Mouse (Mus musculus) forebrain, embryonic 10.5 days (tissue): Measurements from ENCODE around the gene Tspan9. TPM values are rescaled to one million over a fixed set of nuclear protein-coding genes. Genes with fewer than 3 reads are reported as not detected.

ENCODE experiments used
- DNase-seq: peaks from one replicate; pipeline ENCODE4 v3.0.0-alpha.2; 2017; ENCODE audit warnings: low spot score; ENCODE audit errors: extremely low spot score
- H3K27ac ChIP-seq: fragments of 300-500 bp; sonication (generic); 2 replicates; pipeline ENCODE4 v1.5.1; 2016; ENCODE audit warnings: mild to moderate bottlenecking
- H3K27me3 ChIP-seq: fragments of 300-500 bp; sonication (generic); 2 replicates; pipeline ENCODE4 v1.6.1; 2016; ENCODE audit warnings: mild to moderate bottlenecking; ENCODE audit not compliant: poor library complexity, severe bottlenecking
- H3K36me3 ChIP-seq: fragments of 300-500 bp; sonication (generic); replicated peaks from 2 replicates; pipeline ENCODE4 v1.6.1; 2016; ENCODE audit warnings: mild to moderate bottlenecking, moderate library complexity
- H3K4me1 ChIP-seq: fragments of 300-500 bp; sonication (generic); 2 replicates; pipeline ENCODE4 v1.6.1; 2016
- H3K4me3 ChIP-seq: fragments of 300-500 bp; sonication (generic); 2 replicates; pipeline ENCODE4 v1.5.1; 2016; ENCODE audit warnings: mild to moderate bottlenecking, moderate library complexity
- H3K9me3 ChIP-seq: fragments of 300-500 bp; sonication (generic); 2 replicates; pipeline ENCODE4 v1.6.1; 2016; ENCODE audit warnings: mild to moderate bottlenecking, moderate library complexity
- WGBS: fragments of 180-500 bp; shearing (Covaris S2); methylation state at CpG from one replicate; pipeline ENCODE4 v1.1.7; 2016; 5-methylcytosine and 5-hydroxymethylcytosine counted together
- polyA plus RNA-seq: library from polyadenylated mRNA; unstranded; fragments of >200 nt; fragmentation: Nextera tagmentation; extraction: Ambion mirVana; gene quantifications from 2 replicates; pipeline ENCODE4 v1.2.1, GENCODE M21; 2016

The Tspan9 gene
- polyA plus RNA-seq, 1 experiment from 2014 or later = 39.4 TPM

DNA sequence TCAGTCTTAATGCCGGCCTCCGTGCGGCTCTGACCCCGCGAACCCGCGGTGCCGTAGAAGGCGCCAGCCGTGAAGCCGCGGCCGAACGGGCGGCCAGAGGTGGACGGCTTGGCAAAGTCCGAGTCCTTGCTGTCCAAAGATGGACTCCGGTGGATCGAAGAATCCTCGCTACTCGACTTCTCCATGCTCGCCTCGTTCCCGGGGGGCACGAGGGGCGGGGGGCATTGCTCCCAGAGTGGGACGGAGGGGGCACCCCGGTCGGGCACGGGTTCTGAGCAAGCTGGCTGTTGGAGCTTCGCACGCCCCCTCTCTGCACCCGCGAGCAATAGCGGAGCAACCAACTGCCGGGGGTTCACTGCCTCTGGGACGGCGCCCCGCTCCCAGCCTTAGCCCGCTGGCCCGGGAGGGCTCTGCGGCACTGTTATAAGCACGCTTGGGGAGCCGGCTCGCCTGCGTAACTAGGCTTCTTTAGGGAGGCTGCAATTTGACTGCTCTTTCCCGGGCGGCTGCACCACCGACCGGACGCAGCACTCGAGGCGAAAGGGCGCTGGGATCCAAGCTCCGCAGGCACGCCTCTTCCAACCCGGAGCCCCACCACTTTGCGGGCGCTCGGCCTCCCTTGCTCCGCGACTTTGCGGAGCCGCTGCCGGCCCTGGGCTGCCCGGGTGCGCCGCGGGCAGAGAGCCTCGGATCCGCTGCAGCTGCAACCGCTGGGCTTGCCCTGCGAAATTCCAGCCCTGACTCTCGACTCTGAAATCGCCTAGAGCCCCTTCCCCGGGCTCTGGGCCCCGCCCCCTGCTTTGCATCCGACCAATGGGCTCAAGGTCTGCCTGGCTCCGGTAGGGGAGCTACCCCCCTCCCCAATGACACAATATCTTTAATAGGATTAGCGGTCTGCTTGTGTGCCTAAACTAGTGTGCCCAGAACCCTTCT lies 108.8 kb downstream of the Tspan9 start:
- peak overlapping the region; percentile 67 for H3K4me3 ChIP-seq
- H3K36me3 ChIP-seq = no peaks in the 10 kb centered on the region
- H3K27me3 ChIP-seq = peaks cover 79% of the 10 kb centered on the region
- peak; percentile 88 for DNase-seq
- H3K4me1 ChIP-seq = peaks cover 86% of the 10 kb centered on the region
- no peaks in the 10 kb centered on the region for H3K9me3 ChIP-seq
- H3K27ac ChIP-seq = peak overlapping the region; percentile 81
- WGBS = under 1% methylated on average over 80 of the region's 80 CpGs

DNA sequence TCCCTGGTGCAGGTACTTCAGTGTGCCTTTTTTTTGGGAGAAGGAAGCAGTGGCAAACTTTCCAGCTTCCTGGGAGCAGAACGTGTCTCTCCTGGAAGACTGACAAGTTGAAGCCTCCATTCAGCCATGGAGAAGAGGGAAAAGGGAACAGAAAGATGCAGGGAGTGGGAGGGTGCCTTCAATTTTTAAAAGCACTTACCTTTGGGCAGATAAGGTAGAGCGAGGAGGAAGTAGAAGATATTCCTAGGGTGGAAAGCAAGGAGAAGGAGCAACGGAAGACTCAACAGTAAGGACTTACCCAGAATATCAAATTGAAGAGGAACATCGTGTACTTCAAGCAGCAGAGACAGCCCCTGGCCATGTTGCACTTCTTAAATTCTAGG lies 109.5 kb downstream of the Tspan9 start:
- Histone ChIP-seq H3K27me3 (peaks cover 71% of the 10 kb centered on the region), H3K36me3 (no peaks in the 10 kb centered on the region), H3K9me3 (no peaks in the 10 kb centered on the region), H3K4me3 (peak overlapping the region; percentile 67), H3K27ac (no peak overlapping the region), H3K4me1 (peaks cover 88% of the 10 kb centered on the region)
- 2% methylated on average over 4 of the region's 4 CpGs for WGBS
- peak; percentile 21 for DNase-seq

DNA sequence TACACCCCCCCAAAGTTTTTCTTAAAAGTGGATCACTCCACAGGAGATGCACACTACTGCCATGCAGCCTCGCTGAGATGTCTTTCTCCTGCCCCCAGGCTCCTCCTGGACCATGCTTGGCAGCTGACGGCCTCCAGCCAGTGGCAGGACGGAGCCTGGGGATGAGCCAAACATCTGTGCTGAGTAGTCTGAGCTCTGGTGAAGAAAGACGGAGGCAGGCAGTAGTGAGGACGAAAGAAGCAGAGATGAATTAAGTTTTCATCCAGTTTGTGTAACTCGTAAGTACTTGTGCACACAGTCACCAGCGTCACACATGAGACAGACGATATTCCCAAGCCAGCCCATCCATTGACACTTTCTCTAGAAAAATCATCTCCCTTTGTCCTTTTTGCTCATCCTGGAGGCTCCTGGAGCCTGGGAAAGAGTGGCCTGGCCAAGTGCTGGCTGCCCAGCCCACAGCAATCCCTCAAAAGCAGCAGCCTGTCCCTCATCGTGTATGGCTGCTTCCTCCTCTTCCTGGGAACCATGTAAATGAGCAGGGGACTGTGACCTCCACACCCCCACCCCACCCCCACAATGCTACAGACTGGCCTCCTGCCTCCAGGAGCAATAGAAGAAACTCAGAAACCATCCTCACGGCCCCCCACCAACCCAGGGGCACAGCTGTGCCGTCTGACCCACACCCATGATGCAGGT lies 110.1 kb downstream of the Tspan9 start:
- Histone ChIP-seq H3K4me3 (peak overlapping the region; percentile 67; the same call in 1 of the 2 replicates), H3K9me3 (no peaks in the 10 kb centered on the region), H3K27me3 (peaks cover 67% of the 10 kb centered on the region), H3K4me1 (peaks cover 88% of the 10 kb centered on the region), H3K36me3 (no peaks in the 10 kb centered on the region), H3K27ac (no peak overlapping the region)
- peak; percentile 16 for DNase-seq
- 45% methylated on average over 11 of the region's 11 CpGs for WGBS

DNA sequence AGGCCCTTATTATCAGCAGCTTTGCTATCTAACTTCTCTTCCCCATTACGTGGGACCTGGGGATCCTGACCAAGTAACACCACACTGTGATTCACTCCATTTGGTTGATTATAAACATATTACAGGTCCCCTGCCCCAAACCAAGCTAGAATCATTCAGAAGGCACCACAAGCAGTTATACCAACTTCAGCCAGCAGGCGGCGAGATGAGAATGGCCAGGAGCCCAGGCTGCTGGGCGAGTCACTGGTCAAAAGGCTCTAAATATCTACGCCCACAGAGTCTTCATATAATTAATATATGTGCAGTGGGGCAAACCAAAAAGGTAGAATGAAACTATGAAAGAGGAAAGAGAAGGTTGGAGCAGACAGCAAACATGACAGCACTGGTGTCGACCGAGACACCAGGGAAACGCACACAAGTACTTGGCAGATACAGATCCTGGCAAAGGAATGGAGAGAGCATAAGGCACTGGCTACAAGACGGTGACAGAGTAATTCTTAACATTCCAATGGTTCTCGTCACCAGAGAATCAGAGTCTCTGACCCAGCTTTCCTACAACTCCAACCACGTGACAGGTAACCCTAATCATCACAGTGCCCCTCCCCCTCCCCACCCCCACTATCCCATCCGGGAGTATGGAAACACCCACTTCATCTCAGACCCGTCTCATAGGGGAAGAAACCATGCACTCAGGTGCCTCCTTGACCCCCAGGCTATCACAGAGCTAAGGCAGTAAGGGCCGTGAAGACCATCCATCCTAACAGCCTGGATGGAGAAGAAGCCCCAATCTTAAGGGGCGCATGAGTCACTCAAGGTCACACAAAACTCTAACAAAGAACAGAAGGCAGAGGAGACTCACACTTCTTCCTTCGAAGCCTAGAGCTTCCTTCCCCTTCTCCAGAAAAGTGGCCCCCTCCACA lies 110.9 kb downstream of the Tspan9 start:
- H3K4me3 ChIP-seq = no peak overlapping the region
- 36% methylated on average over 16 of the region's 16 CpGs for WGBS
- peaks cover 87% of the 10 kb centered on the region for H3K4me1 ChIP-seq
- no peaks in the 10 kb centered on the region for H3K9me3 ChIP-seq
- H3K27me3 ChIP-seq = peaks cover 59% of the 10 kb centered on the region
- no peak overlapping the region for H3K27ac ChIP-seq
- no peaks in the 10 kb centered on the region for H3K36me3 ChIP-seq
- DNase-seq = peak; percentile 82

DNA sequence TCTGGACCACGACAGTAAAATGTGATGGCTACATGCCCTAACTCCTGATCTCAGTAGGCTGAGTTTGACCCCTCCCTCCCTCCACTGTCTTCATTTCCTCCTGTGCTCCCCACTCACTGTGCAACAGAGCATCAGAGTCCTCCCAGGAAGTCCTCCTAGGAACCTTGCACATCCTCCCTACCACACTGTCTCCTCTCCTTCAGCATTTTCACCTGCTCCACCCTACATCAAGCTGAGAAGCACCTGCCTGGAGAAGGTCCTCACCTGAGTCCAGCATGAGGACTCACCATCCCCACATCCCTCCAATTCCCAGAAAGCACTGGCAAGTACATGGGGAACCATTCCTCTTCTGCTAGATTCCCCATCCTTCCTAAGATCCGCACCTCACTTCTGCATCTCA lies 111.8 kb downstream of the Tspan9 start:
- Histone ChIP-seq H3K36me3 (no peaks in the 10 kb centered on the region), H3K27me3 (peaks cover 50% of the 10 kb centered on the region), H3K4me3 (no peak overlapping the region), H3K9me3 (no peaks in the 10 kb centered on the region), H3K4me1 (peaks cover 78% of the 10 kb centered on the region), H3K27ac (no peak overlapping the region)
- no peak for DNase-seq
- 69% methylated on average over 2 of the region's 2 CpGs for WGBS

DNA sequence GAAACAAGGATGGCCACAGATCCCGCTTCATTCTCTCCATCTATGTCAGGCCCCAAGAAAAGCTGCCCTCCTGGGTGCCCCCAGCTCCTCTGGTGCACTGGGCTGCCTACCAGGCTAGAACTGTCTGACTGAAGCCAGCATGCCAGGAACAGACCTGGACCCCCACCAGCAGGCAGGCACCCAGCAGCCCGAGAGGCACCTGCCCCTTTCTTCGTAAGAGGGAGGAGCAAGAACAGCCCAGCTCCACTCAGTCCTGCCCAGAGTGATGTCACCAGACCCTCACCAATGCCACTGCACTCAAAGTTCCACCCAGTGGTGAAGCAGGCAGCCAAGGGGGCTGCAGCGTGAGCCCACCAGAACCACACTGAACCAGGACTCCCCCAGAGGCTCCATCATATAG lies 112.3 kb downstream of the Tspan9 start:
- WGBS = 58% methylated on average over 4 of the region's 4 CpGs

DNA sequence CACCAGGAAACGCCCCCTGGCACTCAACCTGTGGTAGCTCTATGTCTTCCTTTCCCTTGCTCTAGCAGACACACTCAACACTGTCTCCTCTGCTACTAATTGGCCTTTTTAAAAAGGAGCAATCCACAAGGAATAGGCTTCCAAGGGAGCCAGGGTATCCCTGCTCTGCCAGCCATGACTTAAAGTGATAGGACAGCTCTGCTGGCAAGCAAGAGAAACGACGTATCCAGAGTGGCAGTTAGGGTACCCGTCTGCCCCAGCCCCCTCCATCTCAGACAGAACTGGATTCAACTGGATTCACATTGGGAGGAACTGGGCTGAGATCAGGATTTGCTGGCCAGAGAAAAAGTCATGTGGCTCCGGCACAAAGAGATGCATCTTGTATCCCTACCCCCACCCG lies 112.9 kb downstream of the Tspan9 start:
- DNase-seq = no peak
- no peak overlapping the region for H3K27ac ChIP-seq
- WGBS = 66% methylated on average over 6 of the region's 6 CpGs
- H3K9me3 ChIP-seq = no peaks in the 10 kb centered on the region
- peaks cover 39% of the 10 kb centered on the region for H3K27me3 ChIP-seq
- peaks cover 67% of the 10 kb centered on the region for H3K4me1 ChIP-seq
- no peak overlapping the region for H3K4me3 ChIP-seq
- H3K36me3 ChIP-seq = no peaks in the 10 kb centered on the region

More for the DNA sequence above, 112.3 kb downstream of the Tspan9 start:
- Histone ChIP-seq H3K4me1 (peaks cover 73% of the 10 kb centered on the region), H3K36me3 (no peaks in the 10 kb centered on the region), H3K4me3 (no peak overlapping the region), H3K9me3 (no peaks in the 10 kb centered on the region), H3K27me3 (peaks cover 45% of the 10 kb centered on the region), H3K27ac (no peak overlapping the region)
- no peak for DNase-seq

DNA sequence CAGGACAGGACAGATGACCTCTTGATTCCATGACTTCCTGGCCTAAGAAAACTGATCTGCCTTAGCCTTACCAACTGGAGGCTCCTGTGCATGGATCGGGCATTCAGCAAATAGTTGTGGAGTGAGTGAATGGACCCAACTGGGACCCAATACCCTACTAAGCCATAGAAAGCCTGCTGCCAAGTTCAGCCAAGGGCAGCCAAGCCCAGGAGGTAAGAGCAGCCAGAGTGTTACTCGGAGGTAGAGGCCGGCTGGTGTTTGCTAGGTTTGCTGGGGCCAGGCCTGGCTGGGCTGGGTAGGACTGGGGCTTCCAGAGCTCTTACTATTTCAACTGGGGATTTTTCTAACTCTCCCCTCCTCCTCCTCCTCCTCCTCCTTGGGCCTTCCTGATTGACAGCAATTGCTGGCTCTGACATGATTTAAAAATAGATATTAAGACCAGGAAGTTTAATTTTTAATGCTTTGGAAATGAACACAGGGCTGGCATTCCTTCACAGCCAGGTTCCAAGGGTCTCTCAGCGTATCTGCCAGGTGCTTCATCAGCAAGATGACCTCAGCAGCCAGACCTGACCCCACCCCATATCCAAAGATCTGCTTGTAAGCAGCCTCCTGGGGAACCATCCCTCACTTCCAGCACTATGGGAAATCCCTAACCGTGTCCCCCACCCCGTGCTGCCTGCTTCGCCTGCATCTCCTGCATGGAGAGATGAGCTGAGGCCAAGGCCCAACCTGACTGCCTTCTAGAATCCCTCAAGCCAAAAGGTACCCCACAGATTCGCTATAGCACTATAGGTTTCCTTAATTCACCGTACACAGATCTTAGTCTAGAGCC lies 113.7 kb downstream of the Tspan9 start:
- Histone ChIP-seq H3K9me3 (no peaks in the 10 kb centered on the region), H3K27me3 (peaks cover 36% of the 10 kb centered on the region), H3K36me3 (no peaks in the 10 kb centered on the region), H3K4me1 (peaks cover 60% of the 10 kb centered on the region), H3K4me3 (no peak overlapping the region), H3K27ac (no peak overlapping the region)
- DNase-seq = no peak
- WGBS = 85% methylated on average over 9 of the region's 9 CpGs

DNA sequence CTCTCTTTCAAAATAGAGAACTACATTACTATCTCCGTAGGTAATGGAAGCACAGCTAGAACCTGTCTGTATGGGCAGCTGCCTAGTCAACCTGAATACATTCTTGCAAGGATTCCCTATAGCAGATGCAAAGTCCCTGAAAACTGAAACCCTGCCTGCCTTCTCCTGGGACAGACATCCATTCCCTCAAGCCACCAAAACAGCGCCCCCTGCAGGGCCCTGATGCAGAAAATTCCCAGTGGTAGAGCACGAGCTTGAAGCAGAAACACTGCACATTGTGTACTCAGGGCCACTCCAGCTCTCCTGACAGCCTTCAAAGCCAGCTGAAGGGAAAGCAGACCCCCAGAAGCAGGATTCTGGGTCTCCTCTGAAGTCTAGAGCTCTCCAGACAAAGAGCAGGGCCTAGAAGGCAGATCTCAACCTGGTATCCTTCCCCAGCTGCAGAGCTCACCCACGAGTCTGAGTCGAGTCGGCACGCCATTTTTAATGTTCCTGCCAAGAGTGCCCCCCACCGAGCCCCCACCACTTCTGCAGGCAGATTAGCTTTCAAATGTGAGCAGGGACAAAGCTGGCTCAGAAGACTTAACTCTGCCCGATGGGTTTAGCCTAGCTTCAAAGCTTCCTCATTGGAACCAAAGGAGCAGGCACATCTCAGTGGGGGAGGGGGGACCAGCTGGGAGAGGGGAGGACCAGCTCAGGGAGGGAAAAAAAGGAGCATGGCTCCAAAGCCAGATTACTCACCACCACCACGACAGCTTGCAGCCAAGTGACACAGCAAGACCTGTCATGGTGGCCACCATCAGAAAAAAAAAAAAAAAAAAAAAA lies 115.1 kb downstream of the Tspan9 start:
- H3K27me3 ChIP-seq = peaks cover 31% of the 10 kb centered on the region
- peak; percentile 62 for DNase-seq
- 19% methylated on average over 10 of the region's 10 CpGs for WGBS
- H3K4me1 ChIP-seq = peaks cover 52% of the 10 kb centered on the region
- H3K27ac ChIP-seq = peak overlapping the region; percentile 57
- no peak overlapping the region for H3K4me3 ChIP-seq
- H3K36me3 ChIP-seq = no peaks in the 10 kb centered on the region
- H3K9me3 ChIP-seq = no peaks in the 10 kb centered on the region

DNA sequence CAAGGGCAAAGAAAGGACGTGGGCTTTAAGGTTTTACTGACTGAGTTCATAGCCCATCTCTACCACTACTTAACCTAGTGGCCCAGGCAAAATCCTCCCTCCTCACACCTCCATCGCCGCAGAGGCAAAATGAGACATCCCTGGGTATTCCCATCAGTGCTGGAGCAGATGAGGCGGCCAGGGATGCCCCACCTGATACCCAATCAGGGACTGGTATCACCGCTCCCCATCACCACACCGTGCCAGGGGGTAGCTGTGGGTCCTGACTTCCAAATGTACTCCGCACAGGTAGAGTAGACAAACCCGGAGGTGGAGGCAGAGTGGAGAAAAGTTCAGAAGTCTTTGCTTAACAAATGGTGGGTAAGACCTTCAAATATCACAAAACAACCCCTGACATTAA lies 117.4 kb downstream of the Tspan9 start:
- peaks cover 60% of the 10 kb centered on the region for H3K4me1 ChIP-seq
- H3K36me3 ChIP-seq = no peaks in the 10 kb centered on the region
- H3K9me3 ChIP-seq = no peaks in the 10 kb centered on the region
- no peak overlapping the region for H3K27ac ChIP-seq
- WGBS = 89% methylated on average over 8 of the region's 8 CpGs
- no peak overlapping the region for H3K4me3 ChIP-seq
- peaks cover 34% of the 10 kb centered on the region for H3K27me3 ChIP-seq
- DNase-seq = no peak

DNA sequence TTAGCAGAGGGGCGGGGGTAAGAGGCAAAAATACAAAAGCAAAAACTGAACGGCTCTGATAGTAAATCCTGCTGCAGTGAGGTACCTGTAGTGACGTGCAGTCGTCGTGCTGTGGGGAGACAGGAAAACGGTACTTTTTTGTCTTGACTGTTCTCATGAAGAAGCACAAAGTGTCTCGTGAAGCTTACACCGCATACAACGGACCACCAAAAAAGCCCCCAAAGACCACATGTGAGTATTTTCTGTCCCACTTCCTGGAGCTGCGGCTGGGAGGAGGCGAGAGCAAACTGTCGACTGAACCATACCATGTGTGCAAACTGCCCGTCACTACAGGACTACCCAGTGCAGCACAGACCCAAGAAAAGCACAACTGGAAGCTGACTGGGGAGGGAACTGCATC lies 117.8 kb downstream of the Tspan9 start:
- WGBS = 82% methylated on average over 13 of the region's 13 CpGs
- DNase-seq = no peak
- no peak overlapping the region for H3K4me3 ChIP-seq
- peaks cover 62% of the 10 kb centered on the region for H3K4me1 ChIP-seq
- H3K36me3 ChIP-seq = no peaks in the 10 kb centered on the region
- H3K27ac ChIP-seq = no peak overlapping the region
- no peaks in the 10 kb centered on the region for H3K9me3 ChIP-seq
- peaks cover 36% of the 10 kb centered on the region for H3K27me3 ChIP-seq
